Mouse (Mus musculus) ES-E14 (cell line): ENCODE results near the gene Tmem178. TPM values are rescaled to one million over a fixed set of nuclear protein-coding genes. Genes with fewer than 3 reads are reported as not detected.

Source experiments
- DNase-seq: peaks from one replicate; pipeline ENCODE4 v3.0.0-alpha.2; 2013; ENCODE audit warnings: low read depth, low spot score
- H3K27ac ChIP-seq: 2 replicates; pipeline ENCODE4 v1.5.1; 2012; ENCODE audit warnings: low read depth, mild to moderate bottlenecking, low read length, moderate library complexity, mixed read lengths; ENCODE audit not compliant: poor library complexity, insufficient read depth, severe bottlenecking
- H3K36me3 ChIP-seq: 2 replicates; pipeline ENCODE4 v1.6.1; 2012; ENCODE audit warnings: mild to moderate bottlenecking, low read length, moderate library complexity, mixed read lengths; ENCODE audit not compliant: control insufficient read depth, poor library complexity, insufficient read depth, severe bottlenecking
- H3K4me1 ChIP-seq, 2 experiments: fragments of 150-350 bp in 1 of 2; sonication (generic) in 1 of 2; 2 replicates each; pipeline ENCODE4 v1.6.1; 2012; ENCODE audit warnings: low read length in 2 of 2, mild to moderate bottlenecking in 1 of 2, mixed read lengths in 1 of 2; ENCODE audit not compliant: control insufficient read depth in 2 of 2, insufficient read depth in 2 of 2, poor library complexity in 1 of 2
- H3K4me3 ChIP-seq, 2 experiments: fragments of 150-350 bp in 1 of 2; sonication (generic) in 1 of 2; 2 replicates each; pipeline ENCODE4 v1.5.1; 2012; ENCODE audit warnings: low read length in 2 of 2, low read depth in 1 of 2, mild to moderate bottlenecking in 1 of 2, mixed read lengths in 1 of 2; ENCODE audit not compliant: insufficient read depth in 1 of 2, poor library complexity in 1 of 2, severe bottlenecking in 1 of 2
- H3K9ac ChIP-seq: 2 replicates; pipeline ENCODE4 v1.6.1; 2012; ENCODE audit warnings: low read depth, mild to moderate bottlenecking, low read length, mixed read lengths; ENCODE audit not compliant: poor library complexity, insufficient read depth, severe bottlenecking
- H3K9me3 ChIP-seq: fragments of 150-350 bp; sonication (generic); 2 replicates; pipeline ENCODE4 v1.6.1; 2012; ENCODE audit warnings: low read depth, mild to moderate bottlenecking, low read length; ENCODE audit not compliant: control insufficient read depth, insufficient read depth
- CHD2 ChIP-seq: IDR thresholded peaks from 2 replicates; pipeline ENCODE4 v1.6.1; 2014; ENCODE audit warnings: mild to moderate bottlenecking, low read depth, low read length, inconsistent platforms
- HCFC1 ChIP-seq: IDR thresholded peaks from 2 replicates; pipeline ENCODE4 v1.6.1; 2012; ENCODE audit warnings: low read length, inconsistent platforms, borderline replicate concordance; ENCODE audit not compliant: insufficient read depth
- MAFK ChIP-seq: IDR thresholded peaks from 2 replicates; pipeline ENCODE4 v1.6.1; 2014; ENCODE audit warnings: mild to moderate bottlenecking, low read depth, low read length, inconsistent platforms; ENCODE audit not compliant: insufficient read depth
- ZC3H11A ChIP-seq: IDR thresholded peaks from 2 replicates; pipeline ENCODE4 v1.6.1; 2012; ENCODE audit warnings: low read depth, mild to moderate bottlenecking, inconsistent platforms, low read length, borderline replicate concordance
- ZNF384 ChIP-seq: IDR thresholded peaks from 2 replicates; pipeline ENCODE4 v1.6.1; 2012; ENCODE audit warnings: low read depth, low read length, inconsistent platforms
- in situ Hi-C, 2 experiments: fragments of 600-800 bp; cut with MboI; formaldehyde crosslinking; loops; one replicate each; pipeline ENCODE4 v1.15.1; 2025; ENCODE audit warnings: low sequenced_read_pairs in 2 of 2, inconsistent platforms in 1 of 2; ENCODE audit not compliant: unreplicated experiment in 2 of 2
- total RNA-seq: library from RNA; depleted of rRNA; stranded (reverse); fragments of 300-350 nt; gene quantifications from 2 replicates; pipeline ENCODE4 v1.2.3, GENCODE M21; 2012; rRNA removed

Gene Tmem178
- total RNA-seq, 1 experiment, result 0.40 TPM

DNA sequence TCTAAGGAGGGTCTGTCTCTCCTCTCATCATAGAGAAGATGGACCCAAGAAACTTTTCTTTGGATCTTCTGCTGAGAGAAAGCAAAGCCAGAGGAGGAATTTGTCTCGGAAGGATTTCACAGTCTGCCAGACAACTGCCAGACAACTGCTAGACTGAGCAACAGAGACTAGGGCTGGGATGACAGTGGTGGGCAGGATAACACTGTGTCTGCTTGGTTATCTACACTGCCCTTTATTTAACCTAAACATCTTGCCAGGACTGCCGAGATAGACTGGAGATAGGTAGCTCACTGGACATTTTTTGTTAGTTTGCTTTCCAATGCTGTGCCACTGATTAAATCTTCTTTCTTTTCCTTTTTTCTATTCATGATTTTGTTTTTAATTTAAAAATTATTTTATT, 97.2 kb downstream of the Tmem178 start:
- Histone ChIP-seq H3K4me3 (no peak overlapping the region), H3K36me3 (peaks cover 28% of the 10 kb centered on the region), H3K9me3 (no peaks in the 10 kb centered on the region), H3K27ac (no peak overlapping the region), H3K4me1 (no peaks in the 10 kb centered on the region), H3K9ac (no peak overlapping the region)
- no peak for DNase-seq
- TF ChIP-seq MAFK (no peak), CHD2 (no peak), ZC3H11A (no peak), ZNF384 (no peak), HCFC1 (no peak)
- in situ Hi-C loops, result no loop called here

DNA sequence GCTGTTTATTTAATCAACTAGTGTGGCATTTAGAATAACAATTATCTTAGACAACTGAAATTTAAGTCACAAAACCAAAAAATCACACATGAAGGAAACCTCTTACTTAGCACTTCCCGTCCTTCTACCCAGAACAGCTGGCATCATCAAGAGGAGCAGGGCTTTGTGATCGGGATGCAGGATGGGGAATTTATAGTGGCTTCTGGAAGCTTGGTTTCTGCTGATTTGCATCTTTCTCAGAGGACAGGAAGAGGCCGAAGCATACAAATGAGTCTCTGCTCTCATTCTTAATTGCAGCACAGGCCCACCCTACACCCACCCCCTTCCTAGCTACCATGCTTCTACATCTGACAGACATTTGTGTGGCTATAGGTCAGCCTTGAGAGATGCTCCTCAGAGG, 99.9 kb downstream of the Tmem178 start:
- Histone ChIP-seq H3K9me3 (no peaks in the 10 kb centered on the region), H3K27ac (no peak overlapping the region), H3K36me3 (peaks cover 16% of the 10 kb centered on the region; the same call in 1 of the 2 replicates), H3K4me3 (no peak overlapping the region), H3K9ac (no peak overlapping the region), H3K4me1 (no peaks in the 10 kb centered on the region)
- TF ChIP-seq MAFK, result no peak
- no peak for DNase-seq
- in situ Hi-C loops, result no loop called here

DNA sequence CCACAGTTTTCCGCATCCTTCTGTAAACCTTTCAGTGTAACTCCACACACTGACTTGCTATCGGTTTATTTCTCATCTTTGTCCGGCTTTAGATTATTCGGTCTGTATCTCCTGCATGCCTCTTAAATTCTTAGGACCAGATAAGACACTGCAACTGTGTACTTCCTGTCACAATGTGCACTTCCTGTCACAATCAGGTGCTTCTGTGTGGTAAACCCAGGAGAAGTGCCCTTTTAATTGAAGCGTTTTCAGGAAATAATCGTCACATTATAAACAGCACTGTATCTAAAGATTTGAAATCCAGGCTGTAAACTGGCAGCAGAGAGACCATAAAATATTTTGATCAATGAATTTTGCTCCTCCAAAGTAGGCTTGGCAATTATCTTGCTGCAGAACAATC, 100.7 kb downstream of the Tmem178 start:
- Histone ChIP-seq H3K9me3 (no peaks in the 10 kb centered on the region), H3K9ac (no peak overlapping the region), H3K4me1 (no peaks in the 10 kb centered on the region), H3K27ac (no peak overlapping the region), H3K4me3 (no peak overlapping the region), H3K36me3 (peaks cover 13% of the 10 kb centered on the region; the same call in 1 of the 2 replicates)
- TF ChIP-seq CHD2 (no peak), ZC3H11A (no peak), MAFK (no peak), HCFC1 (no peak), ZNF384 (no peak)
- no peak for DNase-seq
- in situ Hi-C loops, result no loop called here

DNA sequence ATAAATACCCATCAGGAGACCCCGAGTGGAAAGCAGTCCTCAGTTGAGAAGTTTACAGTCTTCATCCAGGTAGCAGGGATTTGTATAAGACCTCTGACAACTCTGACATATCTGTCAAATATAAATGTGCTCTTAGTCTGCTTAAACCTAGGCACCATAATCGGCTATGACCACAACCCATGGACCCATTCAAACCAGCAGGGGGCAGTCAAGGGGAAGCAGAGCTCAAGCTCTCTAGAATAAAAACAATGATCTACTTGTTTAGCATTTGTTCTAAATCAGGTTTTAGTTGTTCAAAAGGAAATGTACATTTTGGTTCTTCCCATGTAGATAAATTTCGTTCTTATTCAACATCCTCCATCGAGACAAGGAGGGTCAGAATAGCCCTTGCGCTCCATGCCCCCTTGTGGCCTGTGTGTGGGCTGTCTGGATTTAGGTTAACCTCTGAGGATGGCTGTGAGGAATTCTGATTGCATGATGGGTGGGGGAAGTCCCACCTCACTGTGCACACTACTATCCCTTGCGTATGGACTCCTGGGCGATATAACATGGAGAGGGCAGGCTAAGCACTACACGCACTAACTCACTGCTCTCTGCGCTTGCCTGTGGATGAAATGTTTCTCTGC, 101.2 kb downstream of the Tmem178 start:
- no peaks in the 10 kb centered on the region for H3K4me1 ChIP-seq
- peaks cover 10% of the 10 kb centered on the region; the same call in 1 of the 2 replicates for H3K36me3 ChIP-seq
- TF ChIP-seq ZNF384 (no peak), HCFC1 (no peak), ZC3H11A (no peak; the same call in 1 of the 2 replicates), CHD2 (no peak)
- no peak overlapping the region for H3K27ac ChIP-seq
- peak; percentile 35 for DNase-seq
- no peaks in the 10 kb centered on the region for H3K9me3 ChIP-seq
- H3K9ac ChIP-seq, result no peak overlapping the region
- in situ Hi-C loops, result no loop called here
- H3K4me3 ChIP-seq, result no peak overlapping the region

DNA sequence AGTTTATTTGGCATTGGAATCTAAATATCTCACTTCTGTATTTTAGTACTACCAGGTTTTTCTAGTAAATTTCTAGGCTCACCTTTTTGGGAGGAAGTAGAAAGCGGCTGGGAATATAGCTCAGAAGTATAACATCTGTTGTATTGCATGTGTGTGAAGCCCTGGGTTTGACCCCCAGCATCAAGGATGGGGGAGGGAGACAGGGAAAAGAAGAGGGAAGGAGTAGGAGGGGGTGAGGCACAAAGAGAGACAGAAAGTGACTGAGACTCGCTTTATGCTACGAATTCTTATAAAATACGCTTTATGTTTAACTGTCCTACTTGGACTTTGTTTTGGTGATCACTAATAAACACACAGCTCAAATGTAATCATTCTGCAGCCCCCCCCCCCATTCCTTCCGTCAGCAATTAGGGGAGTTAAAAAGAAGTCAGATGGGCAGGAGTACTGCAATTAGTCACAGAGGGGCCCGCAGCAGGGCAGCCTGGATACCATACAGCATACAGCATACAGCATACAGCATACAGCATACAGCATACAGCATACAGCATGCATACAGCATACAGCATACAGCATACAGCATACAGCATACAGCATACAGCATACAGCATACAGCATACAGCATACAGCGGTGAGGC, 103.6 kb downstream of the Tmem178 start:
- in situ Hi-C loops, result no loop called here
- peaks cover 6% of the 10 kb centered on the region for H3K36me3 ChIP-seq
- no peaks in the 10 kb centered on the region for H3K9me3 ChIP-seq
- H3K9ac ChIP-seq, result no peak overlapping the region
- no peaks in the 10 kb centered on the region for H3K4me1 ChIP-seq
- no peak for DNase-seq
- no peak overlapping the region for H3K27ac ChIP-seq
- no peak for TF ChIP-seq HCFC1
- no peak for TF ChIP-seq CHD2
- TF ChIP-seq MAFK, result no peak
- TF ChIP-seq ZC3H11A, result no peak
- no peak for TF ChIP-seq ZNF384
- H3K4me3 ChIP-seq, result no peak overlapping the region

Other genes with a start within 250 kb of the Tmem178 start
- 22.3 and 24.1 TPM in 2 replicates for gene Map4k3, start 216.1 kb upstream of the Tmem178 start, total RNA-seq
- 7.1 and 7.8 TPM in 2 replicates for gene Thumpd2, start 120.5 kb downstream of the Tmem178 start, total RNA-seq